Mouse (Mus musculus) CH12.LX (cell line): Measurements from ENCODE around the gene Xcl1. TPM values are rescaled to one million over a fixed set of nuclear protein-coding genes. Genes with fewer than 3 reads are reported as not detected.

Experiments used
- DNase-seq: peaks from one replicate; pipeline ENCODE4 v3.0.0-alpha.2; 2013; ENCODE audit errors: extremely low read depth
- H3K27ac ChIP-seq: 2 replicates; pipeline ENCODE4 v1.5.1; 2012; ENCODE audit warnings: low read depth, mild to moderate bottlenecking, control low read depth, moderate library complexity; ENCODE audit not compliant: insufficient read depth
- H3K27me3 ChIP-seq: replicated peaks from 2 replicates; pipeline ENCODE3; 2012; ENCODE audit warnings: inconsistent platforms
- H3K36me3 ChIP-seq, 2 experiments: replicated peaks in 1 of 2; 2 replicates each; pipeline versions ENCODE3 to v1.6.1; 2012; ENCODE audit warnings: inconsistent platforms in 1 of 2, low read length in 1 of 2, mild to moderate bottlenecking in 1 of 2, mixed read lengths in 1 of 2, moderate library complexity in 1 of 2; ENCODE audit not compliant: control insufficient read depth in 1 of 2, insufficient read depth in 1 of 2
- H3K4me1 ChIP-seq, 2 experiments: 2 replicates each; pipeline ENCODE4 v1.6.1; 2012; ENCODE audit warnings: inconsistent platforms in 1 of 2, moderate library complexity in 1 of 2; ENCODE audit not compliant: insufficient read depth in 2 of 2, control insufficient read depth in 1 of 2
- H3K4me2 ChIP-seq: 2 replicates; pipeline ENCODE4 v1.6.1; 2012; ENCODE audit warnings: low read depth, mild to moderate bottlenecking, control low read depth; ENCODE audit not compliant: poor library complexity, insufficient read depth, severe bottlenecking
- H3K4me3 ChIP-seq, 3 experiments: fragments of 150-350 bp in 1 of 3; sonication (generic) in 1 of 3; replicated peaks in 1 of 3; 2 replicates each; pipeline versions ENCODE3 to v1.5.1; 2011 to 2012; ENCODE audit warnings: low read depth in 2 of 3, low read length in 2 of 3, mild to moderate bottlenecking in 2 of 3, moderate library complexity in 2 of 3, control low read depth in 1 of 3, improper control_type of control experiment in 1 of 3, inconsistent platforms in 1 of 3, mixed read lengths in 1 of 3; ENCODE audit not compliant: poor library complexity in 1 of 3
- H3K79me2 ChIP-seq: replicated peaks from 2 replicates; pipeline ENCODE4 v1.6.1; 2012; ENCODE audit warnings: mild to moderate bottlenecking, moderate library complexity; ENCODE audit not compliant: control insufficient read depth, poor library complexity, insufficient read depth, severe bottlenecking; ENCODE audit errors: extremely low read depth
- H3K9ac ChIP-seq: 2 replicates; pipeline ENCODE4 v1.6.1; 2012; ENCODE audit warnings: low read depth, mild to moderate bottlenecking, control low read depth, moderate library complexity; ENCODE audit not compliant: insufficient read depth
- H3K9me3 ChIP-seq: replicated peaks from 2 replicates; pipeline ENCODE3; 2012; ENCODE audit warnings: low read length, inconsistent platforms, mixed read lengths
- CHD1 ChIP-seq: IDR thresholded peaks from 2 replicates; pipeline ENCODE4 v1.6.1; 2012; ENCODE audit warnings: low read depth, low read length, improper control_type of control experiment, inconsistent platforms
- CHD2 ChIP-seq: IDR thresholded peaks from 2 replicates; pipeline ENCODE4 v1.6.1; 2011; ENCODE audit warnings: low read length, improper control_type of control experiment
- CTCF ChIP-seq, 2 experiments: IDR thresholded peaks in 1 of 2; conservative IDR thresholded peaks in 1 of 2; 2 replicates each; pipeline ENCODE4 v1.5.1; 2011 to 2012; ENCODE audit warnings: low read depth in 2 of 2, low read length in 2 of 2, improper control_type of control experiment in 1 of 2, inconsistent platforms in 1 of 2, mild to moderate bottlenecking in 1 of 2, moderate library complexity in 1 of 2
- E2F4 ChIP-seq: IDR thresholded peaks from 2 replicates; pipeline ENCODE4 v1.6.1; 2011; ENCODE audit warnings: low read depth, low read length, improper control_type of control experiment; ENCODE audit not compliant: insufficient replicate concordance
- ELF1 ChIP-seq: IDR thresholded peaks from 2 replicates; pipeline ENCODE4 v1.6.1; 2014; ENCODE audit warnings: low read depth, mild to moderate bottlenecking, inconsistent platforms, low read length, improper control_type of control experiment
- ETS1 ChIP-seq: conservative IDR thresholded peaks from 2 replicates; pipeline ENCODE4 v1.6.1; 2012; ENCODE audit warnings: low read depth, mild to moderate bottlenecking, inconsistent platforms, low read length, improper control_type of control experiment, moderate library complexity
- GABPA ChIP-seq: IDR thresholded peaks from 2 replicates; pipeline ENCODE4 v1.6.1; 2012; ENCODE audit warnings: low read depth, low read length, improper control_type of control experiment, inconsistent platforms; ENCODE audit not compliant: insufficient replicate concordance
- HCFC1 ChIP-seq: IDR thresholded peaks from 2 replicates; pipeline ENCODE4 v1.6.1; 2012; ENCODE audit warnings: low read depth, mild to moderate bottlenecking, inconsistent platforms, low read length, improper control_type of control experiment
- JUN ChIP-seq: IDR thresholded peaks from 2 replicates; pipeline ENCODE4 v1.6.1; 2011; ENCODE audit warnings: low read depth, mild to moderate bottlenecking, low read length, improper control_type of control experiment, moderate library complexity; ENCODE audit not compliant: insufficient read depth
- JUND ChIP-seq: conservative IDR thresholded peaks from 2 replicates; pipeline ENCODE4 v1.6.1; 2011; ENCODE audit warnings: low read depth, low read length, improper control_type of control experiment
- KAT2A ChIP-seq: IDR thresholded peaks from 2 replicates; pipeline ENCODE4 v1.6.1; 2012; ENCODE audit warnings: low read length, improper control_type of control experiment, inconsistent platforms; ENCODE audit not compliant: insufficient replicate concordance
- MAFK ChIP-seq: IDR thresholded peaks from 2 replicates; pipeline ENCODE4 v1.6.1; 2011; ENCODE audit warnings: low read length, improper control_type of control experiment; ENCODE audit not compliant: insufficient replicate concordance
- MAX ChIP-seq: IDR thresholded peaks from 2 replicates; pipeline ENCODE4 v1.6.1; 2011; ENCODE audit warnings: low read length, improper control_type of control experiment
- MAZ ChIP-seq: IDR thresholded peaks from 2 replicates; pipeline ENCODE4 v1.6.1; 2012; ENCODE audit warnings: low read depth, mild to moderate bottlenecking, inconsistent platforms, low read length, improper control_type of control experiment, moderate library complexity
- MEF2A ChIP-seq: IDR thresholded peaks from 2 replicates; pipeline ENCODE4 v1.6.1; 2014; ENCODE audit warnings: low read depth, mild to moderate bottlenecking, inconsistent platforms, low read length, improper control_type of control experiment, borderline replicate concordance
- MXI1 ChIP-seq: IDR thresholded peaks from 2 replicates; pipeline ENCODE4 v1.6.1; 2011; ENCODE audit warnings: mild to moderate bottlenecking, low read depth, low read length, improper control_type of control experiment
- MYC ChIP-seq: IDR thresholded peaks from 2 replicates; pipeline ENCODE4 v1.6.1; 2011; ENCODE audit warnings: low read depth, mild to moderate bottlenecking, improper control_type of control experiment, low read length
- NELFE ChIP-seq: IDR thresholded peaks from 2 replicates; pipeline ENCODE4 v1.6.1; 2011; ENCODE audit warnings: low read depth, low read length, improper control_type of control experiment
- POLR2A ChIP-seq: IDR thresholded peaks from 2 replicates; pipeline ENCODE4 v1.6.1; 2011; ENCODE audit warnings: low read depth, mild to moderate bottlenecking, improper control_type of control experiment, low read length
- SIN3A ChIP-seq: IDR thresholded peaks from 2 replicates; pipeline ENCODE4 v1.6.1; 2012; ENCODE audit warnings: low read length, improper control_type of control experiment, inconsistent platforms
- TBP ChIP-seq: conservative IDR thresholded peaks from 2 replicates; pipeline ENCODE4 v1.6.1; 2011; ENCODE audit warnings: low read depth, low read length, improper control_type of control experiment
- TCF12 ChIP-seq: IDR thresholded peaks from 2 replicates; pipeline ENCODE4 v1.6.1; 2014; ENCODE audit warnings: low read depth, mild to moderate bottlenecking, inconsistent platforms, low read length, improper control_type of control experiment
- USF1 ChIP-seq: IDR thresholded peaks from 2 replicates; pipeline ENCODE4 v1.6.1; 2014; ENCODE audit warnings: low read depth, mild to moderate bottlenecking, inconsistent platforms, low read length, improper control_type of control experiment
- USF2 ChIP-seq: conservative IDR thresholded peaks from 2 replicates; pipeline ENCODE4 v1.6.1; 2011; ENCODE audit warnings: low read depth, low read length, improper control_type of control experiment
- ZC3H11A ChIP-seq: IDR thresholded peaks from 2 replicates; pipeline ENCODE4 v1.6.1; 2012; ENCODE audit warnings: low read depth, mild to moderate bottlenecking, inconsistent platforms, low read length, improper control_type of control experiment
- ZNF384 ChIP-seq: IDR thresholded peaks from 2 replicates; pipeline ENCODE4 v1.6.1; 2012; ENCODE audit warnings: low read depth, low read length, improper control_type of control experiment, inconsistent platforms
- dilution Hi-C: fragments of 300-500 bp; cut with MboI; formaldehyde crosslinking; loops from 2 replicates; pipeline ENCODE4 v1.14.3; 2020; ENCODE audit warnings: low sequenced_read_pairs; ENCODE audit not compliant: extremely low pct_unique_long_range_greater_than_20kb, extremely low pct_ligation_motif_present
- in situ Hi-C: fragments of 300-500 bp; cut with MboI; formaldehyde crosslinking; loops from 3 replicates; pipeline ENCODE4 v1.14.3; 2019; ENCODE audit warnings: low sequenced_read_pairs, low pct_ligation_motif_present, low pct_unique_long_range_greater_than_20kb, mixed read lengths
- polyA plus RNA-seq: library from polyadenylated mRNA; unstranded; fragments of >175 nt; gene quantifications from 2 replicates; pipeline ENCODE4 v1.2.1, GENCODE M21; 2012; ENCODE audit warnings: low read depth; ENCODE audit not compliant: insufficient read length
- total RNA-seq, 2 experiments: library from RNA; depleted of rRNA; stranded (reverse); fragments of 300-350 nt in 1 of 2; fragments of >200 nt in 1 of 2; gene quantifications; 2 replicates each; pipeline ENCODE4 v1.2.3; 2012 to 2014

The Xcl1 gene
- total and polyA plus RNA-seq, 3 experiments: 0.46 to 0.68 TPM; not detected in 1

DNA sequence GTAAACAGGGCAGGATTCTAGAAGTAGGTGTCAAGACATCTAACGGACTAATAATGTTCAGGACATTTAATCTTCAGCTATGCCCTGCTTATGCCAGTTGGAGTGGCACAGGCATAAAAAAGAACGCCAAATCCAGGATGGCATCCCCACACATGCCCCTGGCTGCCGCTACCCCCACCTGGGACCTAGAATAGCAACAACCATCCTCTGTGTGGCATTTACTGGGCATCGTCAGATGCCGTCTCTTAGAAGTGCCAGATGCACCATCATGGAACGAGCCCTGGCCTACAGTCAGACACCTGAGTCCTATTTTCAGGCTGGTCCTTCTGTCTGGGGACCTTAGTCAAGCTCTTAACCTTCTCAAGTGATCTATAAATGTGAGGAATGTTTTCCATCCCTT, 34.6 kb downstream of the Xcl1 start:
- Histone ChIP-seq H3K27me3 (no peaks in the 10 kb centered on the region), H3K79me2 (no peaks in the 10 kb centered on the region), H3K27ac (no peak overlapping the region), H3K9me3 (no peaks in the 10 kb centered on the region), H3K4me1 (peaks cover 0 to 5% of the 10 kb centered on the region in 2 experiments; a peak in 1 of 4 replicates), H3K36me3 (no peaks in the 10 kb centered on the region), H3K4me3 (no peak overlapping the region), H3K4me2 (no peak overlapping the region), H3K9ac (no peak overlapping the region)
- in situ Hi-C loops (no loop called here), dilution Hi-C loops (no loop called here)
- TF ChIP-seq HCFC1 (no peak), CHD1 (no peak), ZNF384 (no peak), ZC3H11A (no peak), SIN3A (no peak), KAT2A (no peak), POLR2A (no peak), MAFK (no peak), MYC (no peak), CHD2 (no peak), MEF2A (no peak), MAX (no peak), MAZ (no peak), ELF1 (no peak), E2F4 (no peak), GABPA (no peak), JUN (no peak), JUND (no peak), USF2 (no peak)
- DNase-seq: no peak

DNA sequence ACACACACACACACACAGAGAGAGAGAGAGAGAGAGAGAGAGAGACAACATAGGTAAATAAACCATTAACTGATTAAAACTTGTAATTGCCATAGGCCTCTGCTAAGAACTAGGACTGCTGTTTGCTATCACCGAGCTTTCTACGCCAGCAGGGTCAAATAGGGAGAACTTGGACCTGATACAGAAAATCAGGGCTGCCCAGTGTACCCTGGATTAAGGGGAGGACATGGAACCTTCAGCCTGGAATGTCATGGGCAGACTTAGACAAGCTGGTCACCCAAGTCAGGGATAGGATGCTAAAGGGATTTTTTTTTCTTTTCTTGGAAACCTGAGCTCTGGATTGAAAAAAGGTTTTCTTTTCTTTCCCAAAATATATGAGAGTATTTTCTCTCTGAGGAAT, 35.1 kb downstream of the Xcl1 start:
- no peaks in the 10 kb centered on the region for H3K36me3 ChIP-seq
- H3K9ac ChIP-seq: no peak overlapping the region
- no peak overlapping the region for H3K4me2 ChIP-seq
- H3K4me3 ChIP-seq: no peak overlapping the region
- in situ Hi-C loops: no loop called here
- H3K9me3 ChIP-seq: no peaks in the 10 kb centered on the region
- no peak overlapping the region for H3K27ac ChIP-seq
- TF ChIP-seq ZC3H11A: no peak
- no peak for TF ChIP-seq MXI1
- TF ChIP-seq ETS1: no peak
- TF ChIP-seq USF1: no peak
- TF ChIP-seq NELFE: no peak
- TF ChIP-seq TCF12: no peak
- TF ChIP-seq HCFC1: no peak
- TF ChIP-seq GABPA: no peak
- no peak for TF ChIP-seq CTCF (conservative IDR thresholded peaks at IDR 0.05 in 1 of 2, IDR thresholded peaks at IDR 0.05 in 1 of 2; ENCODE audit: low read depth in 2 of 2, low read length in 2 of 2)
- TF ChIP-seq TBP: no peak
- TF ChIP-seq KAT2A: no peak
- TF ChIP-seq, all 38 proteins: peak for 0
- DNase-seq: no peak
- dilution Hi-C loops: no loop called here
- Histone ChIP-seq H3K79me2 (no peaks in the 10 kb centered on the region), H3K4me1 (peaks cover 0 to 5% of the 10 kb centered on the region in 2 experiments; a peak in 1 of 4 replicates), H3K27me3 (no peaks in the 10 kb centered on the region)
